Mouse (Mus musculus) erythroblast, embryonic 14.5 days (primary cell): ENCODE results near the gene Chsy1.

Experiments used
- GATA1 ChIP-seq: IDR thresholded peaks from 2 replicates; pipeline ENCODE4 v1.6.1; 2012; ENCODE audit warnings: low read length, inconsistent platforms, mixed read lengths
- TAL1 ChIP-seq: IDR thresholded peaks from 3 replicates; pipeline ENCODE4 v1.6.1; 2012; ENCODE audit warnings: low read length, inconsistent platforms, mixed read lengths

DNA sequence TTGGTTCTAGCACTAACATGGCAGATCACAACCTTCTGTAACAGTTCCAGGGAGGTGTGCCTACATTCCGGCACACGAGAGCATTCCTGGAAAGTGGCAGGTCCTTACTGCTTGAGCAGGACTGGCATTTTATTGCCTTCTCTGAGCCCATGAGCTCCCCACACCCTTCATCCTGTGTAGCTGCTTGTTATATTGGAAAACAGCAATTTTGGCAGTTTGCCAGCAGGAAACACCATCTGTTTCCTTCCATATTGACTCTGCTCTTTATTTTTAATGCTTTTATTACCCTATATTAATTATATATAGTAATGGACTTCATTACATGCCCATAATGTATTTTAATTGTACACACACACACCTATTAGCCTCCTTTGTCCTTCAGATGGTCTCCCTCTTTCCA is 32.9 kb upstream of the Chsy1 start:
- TF ChIP-seq TAL1 (no peak), GATA1 (no peak)
